Mouse (Mus musculus): ENCODE measurements around the gene Cenpf.

The Cenpf gene

DNA sequence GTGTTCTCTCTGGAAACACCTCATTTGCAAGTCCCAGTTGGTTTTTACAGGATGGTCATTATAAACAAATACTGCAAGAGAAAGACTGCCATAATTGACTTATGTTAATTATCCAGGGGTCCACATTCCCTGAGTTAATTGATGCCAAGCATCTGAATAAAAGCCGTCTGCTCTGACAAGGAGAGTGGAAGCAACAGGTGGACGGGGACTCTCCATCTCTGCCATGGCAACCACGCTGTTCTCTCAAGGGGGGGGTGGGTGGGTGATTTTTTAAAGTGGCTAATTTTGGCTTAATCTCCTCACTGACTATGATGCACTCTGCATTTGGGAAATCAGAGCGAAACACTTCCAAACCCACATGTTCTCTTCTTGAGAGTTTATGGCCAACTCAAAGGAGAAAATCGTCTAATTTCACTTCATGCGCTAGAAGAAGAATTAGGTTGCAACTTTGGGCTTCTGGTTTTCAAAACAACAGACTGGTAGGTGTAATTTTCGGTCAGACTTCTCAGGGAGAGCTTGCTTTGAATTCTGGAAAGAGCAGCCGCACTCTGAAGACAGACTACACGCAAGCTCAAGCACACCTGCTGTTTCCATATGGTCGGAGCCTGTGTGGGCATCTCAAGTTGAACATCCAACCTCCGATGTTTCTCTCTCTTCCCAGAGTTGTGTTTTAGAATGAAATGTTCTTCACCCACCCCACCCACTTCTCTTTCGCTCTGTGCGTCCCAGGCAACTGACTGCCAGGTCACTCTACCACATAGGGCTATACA, 55.8 kb downstream of the Cenpf start:
- no peak for DNase-seq (ENCODE audit: low read depth in 1 of 2, low spot score in 2 of 2)

DNA sequence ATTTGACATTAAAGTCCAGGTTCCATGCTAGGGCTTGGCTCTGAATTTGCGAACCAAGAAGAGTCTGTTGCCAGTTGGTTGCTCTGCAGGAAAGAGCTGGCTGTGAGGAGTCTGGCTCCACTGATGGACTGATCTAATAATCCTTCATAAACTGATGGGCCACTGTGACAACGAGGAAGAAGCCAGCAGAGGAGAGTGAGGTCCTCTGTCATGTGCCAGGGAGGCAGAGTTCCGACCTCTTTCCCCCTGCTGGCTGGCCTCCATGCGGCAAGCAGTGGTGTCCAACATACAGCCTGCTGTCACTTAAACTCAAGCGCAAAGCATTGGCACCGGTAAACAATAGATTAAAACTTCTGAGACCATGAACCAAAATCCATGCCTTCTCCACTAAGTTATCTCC, 57.9 kb downstream of the Cenpf start:
- no peak for DNase-seq (ENCODE audit: low read depth in 1 of 2, low spot score in 2 of 2)

DNA sequence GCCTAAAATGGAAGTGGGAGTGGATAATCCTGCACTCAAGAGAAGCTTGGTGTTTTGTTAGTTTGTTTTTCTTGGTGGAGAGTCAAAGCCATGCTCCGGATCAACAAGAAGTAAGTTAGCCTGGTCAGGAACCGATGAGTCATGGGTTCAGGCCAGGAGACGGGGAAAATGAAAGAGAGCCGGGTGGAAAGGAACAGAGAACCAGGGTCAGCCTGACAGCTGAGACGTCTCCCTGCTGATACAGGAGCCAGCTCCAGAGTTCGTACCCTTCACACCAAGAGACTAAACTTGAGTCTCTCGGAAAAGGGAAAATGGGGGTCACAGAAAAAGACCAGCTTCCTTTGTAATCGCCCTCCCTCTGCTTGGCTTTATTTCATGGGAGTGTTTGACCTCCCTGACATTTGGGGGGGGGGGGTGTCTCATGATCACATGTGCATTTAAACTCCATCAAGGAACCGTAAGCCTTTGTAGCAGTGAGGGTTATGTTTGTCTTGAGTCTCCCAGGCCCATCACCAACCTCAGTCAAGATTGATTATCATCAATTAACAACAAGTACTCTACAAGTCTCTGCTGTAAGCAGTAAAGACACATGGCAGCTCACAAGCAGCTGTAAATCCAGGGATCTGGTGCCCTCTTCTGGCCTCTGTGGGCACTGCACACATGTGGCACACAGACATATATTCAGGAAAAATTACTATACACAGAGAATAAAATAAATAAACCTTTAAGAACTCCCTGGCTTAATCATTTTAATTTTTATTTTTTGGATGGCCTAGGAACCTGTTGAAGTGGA, 59.7 kb downstream of the Cenpf start:
- no peak for DNase-seq (ENCODE audit: low read depth in 1 of 2, low spot score in 2 of 2)

DNA sequence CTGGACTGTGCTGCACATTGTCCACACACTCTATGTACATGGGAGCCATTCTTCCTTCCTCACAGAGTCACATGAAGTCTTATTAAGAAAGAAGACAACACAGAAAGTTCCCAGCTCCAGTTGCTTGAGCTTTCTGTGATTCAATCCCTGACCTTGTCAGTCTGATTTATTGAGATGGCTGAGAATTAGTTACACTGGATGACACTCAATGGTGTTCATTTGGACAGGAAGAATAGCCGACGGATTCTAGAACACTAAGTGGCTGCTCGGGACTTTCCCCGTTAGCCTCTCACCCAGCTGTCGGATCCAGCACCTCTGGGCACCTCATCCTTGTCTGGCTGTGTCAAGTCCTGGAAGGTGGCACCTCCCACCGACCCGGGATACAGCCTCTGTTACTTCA, 63.1 kb downstream of the Cenpf start:
- DNase-seq (ENCODE audit: low read depth in 1 of 2, low spot score in 2 of 2), result no peak

DNA sequence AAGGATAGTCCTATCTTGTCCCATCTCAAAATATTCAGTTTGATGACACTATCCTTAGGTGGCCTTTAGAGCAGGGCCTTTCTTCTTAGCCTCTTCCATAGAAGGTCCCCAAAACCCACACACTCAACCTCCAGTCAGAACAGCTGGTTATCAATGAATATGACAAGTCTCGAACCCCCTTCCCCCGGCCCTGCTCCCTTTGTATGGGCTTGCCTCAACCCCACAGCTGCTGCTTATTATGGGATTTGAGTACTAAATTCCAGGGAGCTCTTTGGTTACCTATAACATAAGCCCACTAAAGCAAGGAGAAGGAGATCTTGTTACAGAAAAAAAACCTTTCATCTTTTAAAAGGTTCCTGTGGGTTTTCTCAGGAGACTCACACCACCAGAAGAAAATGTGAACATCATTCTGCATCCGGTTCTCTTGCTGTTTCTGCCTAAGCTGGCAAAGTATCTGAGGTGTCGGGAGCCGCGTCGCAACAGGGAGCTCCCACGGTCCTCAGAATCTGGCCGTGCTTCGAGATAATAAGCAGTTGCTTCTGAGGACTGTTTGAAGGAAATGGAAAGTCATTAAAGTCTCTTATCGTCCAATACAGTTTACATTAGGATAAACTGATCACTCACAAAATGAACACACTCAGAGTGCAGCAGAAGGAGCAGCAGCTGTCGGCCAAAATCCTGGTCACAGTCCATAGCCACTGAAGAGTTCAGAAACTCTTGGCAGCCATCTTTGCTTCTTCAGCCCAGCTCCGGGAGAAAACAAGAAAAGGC, 68.7 kb downstream of the Cenpf start:
- DNase-seq (ENCODE audit: low read depth in 1 of 2, low spot score in 2 of 2), result no peak

DNA sequence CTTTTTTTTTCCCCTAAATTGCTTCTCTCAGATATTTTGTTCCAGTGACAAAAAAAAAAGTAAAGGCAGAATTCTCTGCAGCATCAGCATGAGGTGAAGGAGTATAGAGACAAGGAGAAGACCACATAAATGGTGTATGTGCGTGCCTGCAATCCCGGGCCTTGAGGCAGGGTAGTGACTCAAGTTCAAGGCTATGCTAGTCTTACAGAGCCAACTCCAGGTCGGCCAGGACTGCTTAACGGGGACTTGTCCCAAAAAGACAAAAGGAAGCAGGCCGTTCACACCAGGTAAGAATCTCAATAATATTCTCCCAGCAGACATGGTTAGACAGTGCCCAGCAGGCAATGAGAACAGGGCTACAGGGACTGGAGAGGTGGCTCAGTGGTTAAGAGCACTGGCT, 70.5 kb downstream of the Cenpf start:
- no peak for DNase-seq (ENCODE audit: low read depth in 1 of 2, low spot score in 2 of 2)

DNA sequence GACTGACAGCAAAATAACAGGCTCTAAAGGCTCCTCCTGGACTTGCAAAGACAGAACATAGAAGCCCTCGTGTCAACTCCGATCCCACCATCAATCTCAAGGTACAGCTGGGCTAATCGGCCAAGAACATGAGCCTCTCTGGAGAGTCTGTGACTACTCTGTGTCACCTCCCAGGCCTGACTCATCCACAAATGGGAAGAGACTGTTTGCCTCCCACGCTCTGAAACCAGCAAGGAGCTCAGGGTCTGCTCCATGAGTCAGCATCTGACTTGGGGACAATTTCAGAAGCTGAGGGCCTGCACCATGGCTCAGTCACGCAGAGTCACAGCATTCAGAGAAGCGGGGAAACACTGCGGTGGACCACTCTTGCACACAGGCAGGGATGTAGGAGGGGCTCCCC, 72.6 kb downstream of the Cenpf start:
- DNase-seq (ENCODE audit: low read depth in 1 of 2, low spot score in 2 of 2), result no peak

DNA sequence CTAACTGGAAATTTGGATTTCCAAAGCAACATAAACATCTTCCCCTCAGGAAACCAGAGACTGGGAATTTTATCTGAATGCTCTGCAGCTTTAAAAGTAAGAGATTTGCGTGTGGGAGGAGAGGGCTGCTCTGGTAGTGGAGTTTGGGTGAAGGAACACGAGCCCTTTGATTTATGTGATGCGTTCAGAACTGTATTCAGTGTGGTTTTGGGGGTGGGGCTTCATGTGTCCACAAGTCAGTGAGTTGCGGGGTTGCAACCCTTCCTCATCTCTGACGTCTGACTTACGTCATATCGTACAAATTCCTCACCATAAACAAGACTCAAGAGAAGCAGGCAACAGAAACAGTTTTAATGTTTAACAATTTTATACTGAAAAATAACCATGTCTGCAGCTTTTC, 74.8 kb downstream of the Cenpf start:
- no peak for DNase-seq (ENCODE audit: low read depth in 1 of 2, low spot score in 2 of 2)

DNA sequence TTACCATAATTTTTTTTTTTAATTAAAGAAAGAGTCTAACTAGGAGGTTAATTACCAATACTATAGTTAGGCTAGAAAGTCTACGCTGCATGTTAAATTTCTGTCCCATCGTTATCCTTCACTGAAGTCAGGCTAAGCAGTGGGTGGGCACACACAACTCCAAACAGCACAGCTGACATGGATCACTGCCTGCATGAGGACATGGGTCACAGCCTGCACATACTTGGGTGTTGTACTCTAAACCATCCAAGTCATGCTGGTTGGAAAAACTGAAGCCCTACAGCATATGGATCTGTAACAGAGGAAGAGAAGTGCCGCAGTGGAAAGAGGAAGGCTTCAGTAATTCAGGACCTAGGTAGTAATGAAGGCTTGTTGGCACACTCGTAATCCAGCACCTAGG, 76.1 kb downstream of the Cenpf start:
- no peak for DNase-seq (ENCODE audit: low read depth in 1 of 2, low spot score in 2 of 2)

DNA sequence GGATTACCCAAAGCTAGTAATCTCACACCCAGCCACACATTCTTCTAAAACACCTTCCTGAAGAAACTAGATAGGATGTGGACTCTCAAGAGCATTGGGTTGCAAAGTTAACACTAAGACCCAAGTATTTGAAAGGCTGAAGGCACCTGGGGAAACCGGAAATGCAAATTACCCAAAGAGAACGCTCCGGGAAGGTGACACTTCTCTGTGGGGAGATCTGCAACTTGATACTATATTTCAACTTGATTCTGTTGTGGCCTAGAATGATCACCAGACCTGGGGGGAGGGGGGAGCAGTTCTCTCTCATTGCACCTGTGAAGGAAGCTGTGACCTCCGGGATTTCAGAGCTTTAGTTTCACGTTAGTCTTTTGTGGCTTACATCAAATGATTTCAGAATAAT, 79.2 kb downstream of the Cenpf start:
- DNase-seq (ENCODE audit: low read depth in 1 of 2, low spot score in 2 of 2), result no peak

DNA sequence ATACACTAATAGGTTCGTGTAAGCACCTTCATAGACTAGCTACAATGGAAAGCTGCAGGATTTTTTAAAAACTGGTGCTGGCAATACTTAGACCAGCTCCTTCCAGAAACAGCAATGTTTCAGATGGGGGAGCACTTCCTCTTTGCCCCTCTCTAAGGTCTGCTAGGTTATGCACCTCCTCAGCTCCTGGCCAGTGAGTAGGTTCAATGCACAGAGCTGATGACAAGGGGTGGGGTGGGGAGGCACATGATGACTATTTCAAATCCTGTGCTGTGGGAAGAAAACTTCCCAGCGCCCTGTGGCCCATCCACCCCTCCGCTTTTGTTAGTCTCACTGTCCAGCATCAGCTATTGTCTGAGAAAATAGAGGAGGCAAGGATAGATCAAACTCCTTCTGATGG, 79.8 kb downstream of the Cenpf start:
- DNase-seq (ENCODE audit: low read depth in 1 of 2, low spot score in 2 of 2), result no peak

DNA sequence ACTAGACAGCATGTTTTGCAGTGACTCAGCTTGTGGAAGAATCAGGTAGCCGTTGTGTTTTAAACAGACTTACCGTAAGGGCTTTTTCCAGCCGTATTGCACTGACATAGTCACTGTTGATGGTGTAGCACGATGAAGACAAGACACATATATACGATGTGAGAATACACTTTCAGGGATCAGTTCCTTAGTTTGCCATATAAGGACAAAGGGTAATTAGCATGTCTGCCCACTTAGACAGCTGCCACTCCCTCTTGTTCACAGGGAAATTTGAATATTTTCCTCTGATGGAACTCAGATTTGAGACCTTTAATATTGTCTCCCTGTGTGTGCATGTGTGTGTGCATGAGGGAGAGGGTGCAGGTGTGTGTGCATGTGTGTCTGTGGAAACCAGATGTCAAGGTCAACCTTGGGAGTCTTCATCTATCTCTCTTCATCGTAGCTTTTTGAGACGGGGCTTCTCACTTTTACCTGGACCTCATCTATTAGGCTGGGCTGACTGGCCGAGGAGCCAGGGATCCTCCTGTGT, 82.2 kb downstream of the Cenpf start:
- no peak for DNase-seq (ENCODE audit: low read depth in 1 of 2, low spot score in 2 of 2)

DNA sequence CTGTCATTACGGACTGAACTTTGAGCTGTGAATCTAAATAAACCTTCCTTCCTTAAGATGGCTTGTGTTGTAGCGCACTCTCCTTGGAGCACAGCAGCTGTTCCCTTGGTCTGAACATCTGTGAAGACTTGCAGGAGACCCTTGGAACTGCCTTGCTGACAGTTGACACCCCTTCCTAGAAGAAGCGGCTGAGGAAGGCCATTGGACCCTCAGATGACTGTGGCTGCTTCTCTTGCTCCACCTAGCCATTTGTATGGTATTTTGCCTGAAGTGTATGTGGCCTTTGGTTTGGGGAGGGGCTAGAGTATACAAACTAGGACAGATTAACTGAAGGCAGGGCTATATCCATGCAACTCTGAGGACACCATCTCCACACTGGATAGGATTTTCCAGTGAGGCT, 90.8 kb downstream of the Cenpf start:
- no peak for DNase-seq (ENCODE audit: low read depth in 1 of 2, low spot score in 2 of 2)
